ENCODE assay signal across 16 mouse cellular contexts in the genomic region with DNA sequence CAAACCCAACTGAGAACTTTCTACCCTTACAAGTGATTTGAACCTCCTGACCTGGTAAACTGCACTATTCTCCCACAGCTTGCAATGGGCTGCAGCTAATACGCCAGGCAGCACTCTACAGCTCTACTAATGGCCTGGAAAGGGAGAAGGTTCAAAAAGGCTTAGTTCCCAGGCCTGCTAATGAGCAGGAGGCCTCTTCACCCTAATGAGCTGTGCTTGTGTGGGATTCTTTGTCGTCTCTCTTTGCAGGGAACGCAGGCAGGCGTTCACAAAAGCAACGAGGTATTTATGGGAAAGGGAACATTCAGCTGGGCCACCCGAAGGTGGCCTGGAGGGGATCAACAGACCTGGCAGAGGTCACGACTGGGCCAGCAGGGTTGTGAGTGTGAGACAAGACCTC.
DNase-seq lines count a peak whose midpoint lies in the region; ATAC-seq and TF ChIP-seq lines count a peak whose summit lies in the region.
"Had no signal": no experiment of that assay in that cellular context is flagged by ENCODE, and none has a peak within 500 bp of the region (broad histone marks: within the 10 kb centered on the region; RNA-seq: fewer than 3 reads in every experiment).

No protein-coding gene starts in this region.

- H3K4me3 ChIP-seq in heart, postnatal 0 days (ENCODE audit: low read depth, low read length): no peak overlapping the region
- H3K4me3 ChIP-seq in forebrain, embryonic 10.5 days: no peak overlapping the region
- H3K4me3 ChIP-seq: limb, embryonic 12.5 days had no signal

- no peaks in the 10 kb centered on the region for H3K4me1 ChIP-seq in heart, postnatal 0 days (ENCODE audit: control insufficient read depth, insufficient read depth)
- peaks cover 89% of the 10 kb centered on the region for H3K4me1 ChIP-seq in forebrain, embryonic 10.5 days
- H3K4me1 ChIP-seq: limb, embryonic 12.5 days had no signal

- WGBS in heart, postnatal 0 days: 43% methylated on average over 7 of the region's 7 CpGs
- 18% methylated on average over 7 of the region's 7 CpGs for WGBS in forebrain, embryonic 10.5 days

- ATAC-seq in heart, postnatal 0 days (ENCODE audit: insufficient read depth, low read depth): no peak
- no peak for ATAC-seq in megakaryocyte progenitor cell, adult 5-6 weeks (replicated peaks; ENCODE audit: poor library complexity)
- ATAC-seq: intestine, embryonic 16.5 days; lung, postnatal 0 days had no signal

- no peaks in the 10 kb centered on the region for H3K27me3 ChIP-seq in heart, postnatal 0 days (ENCODE audit: control insufficient read depth, insufficient read depth, low read length)
- peaks cover 96% of the 10 kb centered on the region for H3K27me3 ChIP-seq in forebrain, embryonic 10.5 days (ENCODE audit: poor library complexity, severe bottlenecking)

- no peaks in the 10 kb centered on the region for H3K36me3 ChIP-seq in heart, postnatal 0 days (replicated peaks; ENCODE audit: control insufficient read depth, insufficient read depth, low read length)
- H3K36me3 ChIP-seq in forebrain, embryonic 10.5 days (replicated peaks): peaks cover 11% of the 10 kb centered on the region
- H3K36me3 ChIP-seq: limb, embryonic 12.5 days had no signal

- no peak overlapping the region for H3K4me2 ChIP-seq in heart, postnatal 0 days (ENCODE audit: low read depth, low read length)
- H3K4me2 ChIP-seq: limb, embryonic 12.5 days had no signal

- peak overlapping the region; percentile 20; the same call in 1 of the 2 replicates for H3K27ac ChIP-seq in heart, postnatal 0 days (ENCODE audit: low read depth)
- H3K27ac ChIP-seq in forebrain, embryonic 10.5 days: no peak overlapping the region
- H3K27ac ChIP-seq: limb, embryonic 12.5 days; liver, embryonic 14.5 days had no signal

- no peak overlapping the region for H3K9ac ChIP-seq in heart, postnatal 0 days (replicated peaks; ENCODE audit: low read depth, low read length)
- H3K9ac ChIP-seq: limb, embryonic 12.5 days; liver, embryonic 14.5 days had no signal

- H3K9me3 ChIP-seq in heart, postnatal 0 days (replicated peaks; ENCODE audit: control insufficient read depth, low read length): no peaks in the 10 kb centered on the region
- no peaks in the 10 kb centered on the region for H3K9me3 ChIP-seq in forebrain, embryonic 10.5 days
- H3K9me3 ChIP-seq: limb, embryonic 12.5 days had no signal

- no peak for TF ChIP-seq CTCF in heart, postnatal 0 days (IDR thresholded peaks at IDR 0.05; ENCODE audit: low read depth)

- no peak for TF ChIP-seq EP300 in heart, postnatal 0 days (IDR thresholded peaks at IDR 0.05; ENCODE audit: low read depth)

- DNase-seq in heart, postnatal 0 days (ENCODE audit: low spot score): no peak
- DNase-seq in heart, adult 9 months (ENCODE audit: low spot score in 2 of 2): no peak
- DNase-seq in embryo, embryonic 10 days (ENCODE audit: low spot score): peak; percentile 49
- peak; percentile 50 for DNase-seq in forebrain, embryonic 10.5 days (ENCODE audit: extremely low spot score, low spot score)
- peak; percentile 6 for DNase-seq in hindlimb bud, embryonic 11.5 days (ENCODE audit: extremely low spot score, low read depth, low spot score)
- DNase-seq in kidney, adult 9 months: no peak
- no peak for DNase-seq in lung, postnatal 25 days (ENCODE audit: low spot score)
- DNase-seq: B cell, adult 2 months; cerebellum, adult 2 months; gastrocnemius, postnatal 10 days; kidney, postnatal 14 days had no signal

Comparison
In these comparisons a context has a peak if more than half of its experiments do, and no peak if none do; other contexts are left out.
1. DNase-seq: peak in embryo, embryonic 10 days (single experiment), forebrain, embryonic 10.5 days (single experiment) and hindlimb bud, embryonic 11.5 days (single experiment); none in heart, postnatal 0 days (single experiment), heart, adult 9 months (0 of 2), kidney, adult 9 months (single experiment) and lung, postnatal 25 days (single experiment).